Mouse (Mus musculus) left cerebral cortex, postnatal 10 days (tissue): ENCODE measurements around the gene Lig3. TPM values are rescaled to one million over a fixed set of nuclear protein-coding genes. Genes with fewer than 3 reads are reported as not detected.

ENCODE experiments used
- DNase-seq, 2 experiments: peaks; one replicate each; pipeline ENCODE4 v3.0.0; 2021 to 2022; ENCODE audit warnings: low spot score in 2 of 2, mixed read lengths in 1 of 2; ENCODE audit errors: extremely low spot score in 1 of 2
- intact Hi-C: fragments of 180-260 bp; cut with DNase I; formaldehyde crosslinking; loops from one replicate; pipeline ENCODE4 v1.15.1; 2025
- total RNA-seq, 2 experiments: library from RNA; stranded (reverse); gene quantifications; 2 replicates each; pipeline ENCODE4 v1.2.3; 2021

Lig3 gene
- total RNA-seq, result 10 to 100 TPM; 31.9 to 34.5 TPM

- peak; percentile 92 to 96 for DNase-seq
- intact Hi-C loops, result loop anchor here (5.0 kb wide), 1 partner anchor 91 kb away; the partner anchor contains the start of gene Rffl
Observed at GRCm38 (mm10) chr11:82780983-82781903, at the start of gene Lig3. Gene Lig3, plus strand, starts transcription at chr11:82781108.

DNA sequence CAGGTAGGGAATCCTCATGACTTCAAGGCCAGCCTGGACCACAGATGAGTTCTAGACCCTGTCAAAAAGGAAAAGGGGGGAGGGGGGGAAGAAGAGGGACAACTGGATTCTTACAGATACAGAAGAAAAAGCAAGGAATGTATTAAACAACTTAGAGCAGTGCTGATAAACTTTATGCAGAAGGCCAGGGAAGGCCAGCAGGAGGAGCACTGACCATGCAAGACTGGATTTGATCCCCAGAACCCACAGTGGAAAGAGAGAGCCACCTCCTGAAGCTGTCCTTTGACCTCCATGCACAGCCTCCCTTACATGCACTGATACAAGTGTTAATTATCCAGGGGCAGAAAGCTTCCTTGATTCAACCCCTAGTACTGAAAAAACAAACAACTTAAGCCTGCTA, 46.7 kb upstream of the Lig3 start:
- intact Hi-C loops, result no loop called here
- DNase-seq, result no peak

GRCm38 (mm10) chr11:82739006-82739405, 41.9 kb upstream of the Lig3 start:
- DNase-seq, result no peak
- intact Hi-C loops, result no loop called here

DNA sequence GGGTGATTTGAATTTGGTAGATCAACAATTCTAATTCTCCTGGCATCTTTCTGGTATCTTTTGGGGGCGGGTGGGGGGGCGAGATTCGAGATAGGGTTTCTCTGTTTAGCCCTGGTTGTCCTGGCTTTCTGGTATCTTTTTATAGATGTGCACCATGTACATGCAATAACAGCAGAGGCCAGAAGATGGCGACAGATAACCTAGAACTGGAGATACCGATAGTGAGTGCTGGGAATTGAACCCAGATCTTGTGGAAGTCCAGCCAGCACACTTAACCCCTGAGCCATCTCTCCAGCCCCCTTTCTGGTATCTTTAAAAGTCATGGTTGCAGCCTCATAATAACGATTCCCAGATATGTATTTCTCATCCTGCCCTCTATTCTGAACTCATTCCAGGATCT, 34.8 kb upstream of the Lig3 start:
- intact Hi-C loops, result no loop called here
- DNase-seq, result peak in 1 of 2 experiments; percentile 25

GRCm38 (mm10) chr11:82746857-82747366, 34.0 kb upstream of the Lig3 start:
- no peak for DNase-seq

GRCm38 (mm10) chr11:82752349-82753115, 28.4 kb upstream of the Lig3 start:
- no peak for DNase-seq
- intact Hi-C loops, result no loop called here

More at GRCm38 (mm10) chr11:82746857-82747366, 34.0 kb upstream of the Lig3 start:
- intact Hi-C loops, result no loop called here

- intact Hi-C loops, result no loop called here
- DNase-seq, result no peak
Observed at GRCm38 (mm10) chr11:82755919-82756318, 25.0 kb upstream of the Lig3 start.

DNA sequence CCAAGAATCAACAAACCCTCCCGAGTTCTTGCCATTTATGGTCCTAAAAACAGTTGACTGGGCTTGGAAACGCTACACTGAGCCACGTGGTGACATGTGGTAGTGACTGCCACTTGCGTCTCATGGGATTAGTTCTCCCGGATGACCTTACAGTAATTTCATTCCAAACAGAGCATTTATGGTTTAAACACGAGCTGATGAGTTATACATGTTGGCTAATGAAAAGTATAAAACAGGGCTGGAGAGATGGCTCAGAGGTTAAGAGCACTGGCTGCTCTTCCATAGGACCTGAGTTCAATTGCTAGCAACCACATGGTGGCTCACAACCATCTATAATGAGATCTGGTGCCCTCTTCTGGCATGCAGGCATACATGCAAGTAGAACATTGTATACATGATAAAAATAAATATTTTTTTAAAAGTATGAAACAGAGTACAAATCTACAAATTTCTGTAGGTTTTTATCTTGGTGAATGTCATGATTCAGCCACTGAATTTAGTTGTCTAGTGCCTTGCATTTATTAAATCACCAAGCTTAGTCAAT, 18.6 kb upstream of the Lig3 start:
- no peak for DNase-seq
- intact Hi-C loops, result loop anchor here (5.0 to 10.0 kb wide), 3 partner anchors 148 to 528 kb away; partner anchors contain the start of gene Tmem132e

GRCm38 (mm10) chr11:82763261-82763660, 17.6 kb upstream of the Lig3 start:
- intact Hi-C loops, result loop anchor here (5.0 to 10.0 kb wide), 3 partner anchors 148 to 528 kb away; partner anchors contain the start of gene Tmem132e
- no peak for DNase-seq

DNA sequence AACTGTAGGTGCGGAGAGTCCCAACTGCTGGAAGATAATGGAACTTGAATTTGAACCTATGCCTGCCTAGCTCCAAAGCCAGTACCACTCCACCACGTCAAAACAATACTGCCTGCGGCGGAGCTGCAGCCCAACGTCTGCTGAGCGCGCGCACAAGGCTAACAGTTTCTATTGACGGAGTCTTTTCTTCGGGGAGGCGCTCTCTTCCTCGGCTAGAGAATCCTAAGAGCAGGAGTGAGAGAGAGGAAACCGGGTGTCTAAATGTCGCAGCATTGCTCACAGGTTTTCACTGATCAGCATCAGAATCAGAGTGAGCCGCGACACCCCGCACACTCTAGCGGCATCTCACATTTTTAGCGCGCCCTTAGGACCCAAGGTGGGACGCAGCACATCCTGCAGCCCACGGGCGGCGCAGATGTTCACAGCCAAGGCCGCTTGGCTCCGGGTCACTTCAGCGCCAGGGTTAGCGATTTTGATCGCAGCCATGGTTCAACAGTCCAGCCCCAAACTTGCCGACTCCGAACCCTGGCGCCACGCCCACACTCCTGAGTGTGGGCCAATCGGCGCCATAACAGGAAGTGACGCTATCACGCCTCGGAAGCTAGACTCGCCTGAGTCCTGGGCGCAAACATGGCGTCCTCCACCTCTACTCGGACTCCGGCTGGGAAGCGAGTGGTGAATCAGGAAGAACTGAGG, 17.0 kb upstream of the Lig3 start, which contains the start of the genes Cct6b and Zfp830:
TSS of gene Cct6b (minus strand) at position 580 of the 696 bp plus-strand sequence.
TSS of gene Zfp830 (plus strand) at position 604 of the 696 bp plus-strand sequence.
- intact Hi-C loops, result loop anchor here (5.0 to 10.0 kb wide), 3 partner anchors 149 to 529 kb away; partner anchors contain the start of gene Tmem132e
- peak; percentile 88 to 96 for DNase-seq

GRCm38 (mm10) chr11:82764438-82764924, 16.4 kb upstream of the Lig3 start:
- intact Hi-C loops, result loop anchor here (5.0 to 10.0 kb wide), 3 partner anchors 150 to 530 kb away; partner anchors contain the start of gene Tmem132e
- DNase-seq, result no peak

DNA sequence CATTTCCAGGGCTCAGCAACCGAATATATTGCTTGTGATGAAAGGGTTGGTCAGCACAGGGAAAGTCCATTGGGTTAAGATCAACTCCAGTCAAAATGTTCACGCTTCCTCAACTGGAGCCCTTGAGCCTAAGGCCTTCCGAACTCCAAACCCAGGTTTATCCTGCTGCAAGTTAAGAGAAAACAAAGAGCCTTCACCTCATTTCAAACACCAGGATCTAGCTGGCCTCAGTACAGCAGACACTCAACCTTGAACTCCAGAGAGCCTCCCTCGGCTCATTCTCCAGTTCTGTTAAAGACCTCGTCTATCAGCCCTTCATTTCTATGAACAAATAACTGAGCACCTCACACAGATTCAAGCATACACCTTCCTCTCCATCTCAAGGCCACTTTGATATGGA, 774 bp upstream of the Lig3 start:
- no peak for DNase-seq
- intact Hi-C loops, result loop anchor here (5.0 kb wide), 1 partner anchor 92 kb away; the partner anchor contains the start of gene Rffl

DNA sequence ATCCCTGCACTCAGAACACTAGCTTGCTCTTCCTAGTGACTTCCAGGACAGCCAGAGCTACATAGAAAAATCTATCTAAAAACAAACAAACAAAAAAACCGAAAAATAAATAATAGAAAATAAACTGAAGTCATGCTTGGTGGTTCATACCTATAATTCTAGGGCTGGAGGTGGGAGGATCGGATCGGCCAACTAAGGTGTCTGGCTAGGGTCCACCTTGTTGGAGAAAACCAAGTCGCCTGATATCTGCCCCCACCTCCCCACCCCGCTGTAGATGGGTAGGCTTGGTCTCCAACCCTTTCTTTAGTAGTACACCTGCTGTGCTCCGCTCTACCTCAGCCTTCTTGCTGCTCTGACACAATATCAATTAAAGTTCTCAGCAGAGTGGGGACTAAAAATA, 1.3 kb downstream of the Lig3 start:
- no peak for DNase-seq
- intact Hi-C loops, result loop anchor here (5.0 kb wide), 1 partner anchor 90 kb away; the partner anchor contains the start of gene Rffl

DNA sequence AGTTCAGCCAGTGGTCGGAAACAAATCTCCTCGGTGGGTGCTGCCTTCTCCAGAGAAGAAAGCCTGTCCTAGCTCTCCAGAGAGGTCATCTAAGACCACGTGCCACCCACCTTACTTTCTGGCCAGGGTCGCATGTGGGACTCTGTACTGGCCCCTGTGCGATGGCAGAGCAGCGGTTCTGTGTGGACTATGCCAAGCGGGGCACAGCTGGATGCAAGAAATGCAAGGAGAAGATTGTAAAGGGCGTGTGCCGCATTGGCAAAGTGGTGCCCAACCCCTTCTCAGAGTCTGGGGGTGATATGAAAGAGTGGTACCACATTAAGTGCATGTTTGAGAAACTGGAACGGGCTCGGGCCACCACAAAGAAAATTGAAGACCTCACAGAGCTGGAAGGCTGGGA, 2.5 kb downstream of the Lig3 start:
- intact Hi-C loops, result loop anchor here (5.0 kb wide), 1 partner anchor 89 kb away; the partner anchor contains the start of gene Rffl
- DNase-seq, result no peak

GRCm38 (mm10) chr11:82806656-82807055, 25.7 kb downstream of the Lig3 start:
- intact Hi-C loops, result no loop called here
- no peak for DNase-seq

DNA sequence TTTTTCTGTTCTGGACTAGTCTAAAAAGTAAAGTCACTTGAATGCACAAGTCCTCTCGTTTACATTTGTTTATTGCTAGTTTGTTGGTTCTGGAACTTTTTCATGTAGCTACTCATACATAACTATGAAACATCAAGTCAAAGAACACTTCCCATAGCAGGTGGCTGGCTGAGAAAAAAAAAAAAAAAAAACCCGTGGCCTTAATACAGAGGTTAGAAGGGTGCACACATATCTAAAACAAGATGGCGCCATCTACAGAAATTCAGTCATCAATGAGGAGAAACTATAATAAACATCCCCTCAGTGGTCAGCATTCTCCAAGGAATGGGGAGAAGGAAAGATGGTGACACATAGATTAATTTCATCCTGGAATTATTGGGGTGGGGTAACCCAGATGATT, 26.5 kb downstream of the Lig3 start:
- intact Hi-C loops, result no loop called here
- no peak for DNase-seq

DNA sequence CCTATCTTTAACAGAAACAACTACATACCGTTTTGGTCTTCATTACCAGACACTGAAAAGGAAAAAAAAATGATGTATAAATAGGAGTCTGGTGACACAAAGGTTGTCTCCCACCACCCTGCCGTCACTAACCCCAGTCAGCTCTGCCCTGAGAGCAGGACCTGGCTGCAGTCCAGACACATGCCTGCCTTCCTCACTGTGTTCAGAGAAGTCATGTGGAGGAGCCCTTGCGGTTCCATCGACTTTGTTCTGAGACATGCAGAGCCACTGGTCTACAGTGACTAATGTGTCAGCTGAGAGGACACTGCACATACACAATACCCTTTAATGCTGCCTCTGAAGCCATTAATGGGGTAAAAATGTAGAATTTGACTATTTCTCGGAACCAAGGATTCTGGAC, 27.6 kb downstream of the Lig3 start:
- intact Hi-C loops, result no loop called here
- DNase-seq, result peak in 1 of 2 experiments; percentile 49

GRCm38 (mm10) chr11:82819350-82819749, 38.4 kb downstream of the Lig3 start:
- DNase-seq, result peak in 1 of 2 experiments; percentile 64
- intact Hi-C loops, result no loop called here
